Comparison of ENCODE assay signal across 16 mouse cellular contexts in the genomic region with DNA sequence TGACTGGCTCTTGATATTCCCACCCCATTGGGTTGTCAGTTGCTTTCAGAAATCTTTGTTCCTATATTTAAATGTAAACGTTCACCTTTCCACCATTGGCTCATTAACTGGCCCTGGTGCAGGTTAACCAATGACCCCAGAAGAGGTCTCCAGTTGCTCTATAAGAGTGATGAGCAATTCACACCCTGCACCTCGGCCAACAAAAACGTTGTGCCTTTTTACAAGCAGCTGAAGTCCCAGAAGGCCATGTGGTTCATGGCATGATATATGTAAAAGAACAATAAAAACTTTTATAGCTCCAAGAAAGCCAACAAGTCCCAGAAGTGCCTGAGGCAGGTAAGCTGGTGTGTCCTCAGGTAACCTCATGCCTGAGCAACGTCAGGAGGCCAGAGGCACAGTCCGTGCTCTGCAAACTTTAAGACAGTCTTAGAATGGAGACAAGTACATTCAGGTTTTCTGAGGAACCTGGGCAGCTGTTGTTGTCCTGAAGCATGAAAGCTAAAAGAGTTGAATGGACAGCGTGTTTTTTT.
"Had no signal": no experiment of that assay in that cellular context is flagged by ENCODE, and none has a peak within 500 bp of the region (broad histone marks: within the 10 kb centered on the region; RNA-seq: fewer than 3 reads in every experiment).

No protein-coding gene starts in this region.

- H3K4me2 ChIP-seq: kidney, embryonic 15.5 days; liver, embryonic 13.5 days; midbrain, embryonic 11.5 days had no signal

- H3K27me3 ChIP-seq: kidney, embryonic 15.5 days had no signal

- H3K27ac ChIP-seq: kidney, embryonic 15.5 days; liver, embryonic 13.5 days; stomach, postnatal 0 days had no signal

- DNase-seq: kidney, adult 11 months; kidney, adult 8-10 months; kidney, postnatal 10 days; kidney, postnatal 36 days; left cerebral cortex, postnatal 4 days; liver, embryonic 13.5 days; lung, adult 2 months; lung, postnatal 14 days; lung, postnatal 4 days; midbrain, embryonic 14.5 days; thymus, adult 18-20 months; thymus, postnatal 36 days had no signal

- H3K9me3 ChIP-seq: kidney, embryonic 15.5 days; liver, embryonic 13.5 days had no signal

- H3K9ac ChIP-seq: kidney, embryonic 15.5 days; liver, embryonic 13.5 days had no signal

- H3K4me3 ChIP-seq: kidney, embryonic 15.5 days; liver, embryonic 13.5 days had no signal

- H3K36me3 ChIP-seq: kidney, embryonic 15.5 days; liver, embryonic 13.5 days had no signal

- ATAC-seq: inflammation-experienced regulatory T-cells, adult 6 months had no signal

- H3K4me1 ChIP-seq: kidney, embryonic 15.5 days; liver, embryonic 13.5 days had no signal
